Mouse (Mus musculus) T-helper 2 cell (primary cell): ENCODE data around the gene Kcnk7.

Source experiments
- in situ Hi-C: fragments of 300-600 bp; cut with MboI, MseI; formaldehyde crosslinking; loops from one replicate; pipeline ENCODE4 v1.15.1; 2025; ENCODE audit warnings: high pct_unique_total_duplicates

Kcnk7 gene

GRCm38 (mm10) chr19:5749476-5749875 lies 45.3 kb downstream of the Kcnk7 start:
- in situ Hi-C loops: no loop called here

DNA sequence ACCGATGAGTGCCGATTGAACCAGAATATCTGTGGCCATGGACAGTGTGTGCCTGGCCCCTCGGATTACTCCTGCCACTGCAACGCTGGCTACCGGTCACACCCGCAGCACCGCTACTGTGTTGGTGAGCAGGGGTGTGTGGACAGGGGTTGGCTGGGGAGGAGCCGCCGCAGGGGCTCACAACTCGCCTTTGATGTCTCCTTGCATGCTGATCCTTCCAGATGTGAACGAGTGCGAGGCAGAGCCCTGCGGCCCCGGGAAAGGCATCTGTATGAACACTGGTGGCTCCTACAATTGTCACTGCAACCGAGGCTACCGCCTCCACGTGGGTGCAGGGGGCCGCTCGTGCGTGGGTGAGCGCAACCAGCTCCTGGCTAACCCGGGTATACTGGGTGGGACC lies 46.8 kb downstream of the Kcnk7 start:
- in situ Hi-C loops: no loop called here

- in situ Hi-C loops: no loop called here
Measured at GRCm38 (mm10) chr19:5751742-5752141, 47.6 kb downstream of the Kcnk7 start.

DNA sequence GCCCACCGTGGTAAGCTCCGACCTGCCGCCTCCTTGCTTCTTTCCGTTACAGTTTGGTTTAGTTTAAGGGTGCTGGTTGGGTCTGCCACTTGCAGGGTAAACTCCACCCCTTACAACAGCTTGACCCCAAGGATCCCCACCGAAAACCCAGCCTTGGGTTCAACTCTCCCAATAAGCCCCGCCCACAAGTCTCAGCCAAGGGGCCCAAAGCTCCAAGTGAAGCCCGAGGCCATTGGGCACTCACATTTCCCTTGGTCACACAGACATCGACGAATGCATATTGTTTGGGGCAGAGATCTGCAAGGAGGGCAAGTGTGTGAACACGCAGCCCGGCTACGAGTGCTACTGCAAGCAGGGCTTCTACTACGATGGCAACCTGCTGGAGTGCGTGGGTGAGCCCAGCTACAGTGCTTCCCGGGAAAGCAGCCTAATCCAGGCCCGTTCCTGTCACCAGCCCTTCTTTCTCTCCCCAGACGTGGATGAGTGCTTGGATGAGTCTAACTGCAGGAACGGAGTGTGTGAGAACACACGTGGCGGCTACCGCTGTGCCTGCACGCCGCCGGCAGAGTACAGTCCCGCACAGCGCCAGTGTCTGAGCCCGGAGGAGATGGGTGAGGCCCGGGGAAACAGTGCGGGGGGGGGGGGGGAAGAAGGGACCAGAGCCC lies 52.3 kb downstream of the Kcnk7 start:
- in situ Hi-C loops: no loop called here
